Mouse (Mus musculus): ENCODE measurements at regions not wholly inside any gene's neighbourhood (a gene's known extent, or its start where the extent isn't known, plus 50 kb on each side); places are given as distances from the start of the nearest gene placed in this dataset.

DNA sequence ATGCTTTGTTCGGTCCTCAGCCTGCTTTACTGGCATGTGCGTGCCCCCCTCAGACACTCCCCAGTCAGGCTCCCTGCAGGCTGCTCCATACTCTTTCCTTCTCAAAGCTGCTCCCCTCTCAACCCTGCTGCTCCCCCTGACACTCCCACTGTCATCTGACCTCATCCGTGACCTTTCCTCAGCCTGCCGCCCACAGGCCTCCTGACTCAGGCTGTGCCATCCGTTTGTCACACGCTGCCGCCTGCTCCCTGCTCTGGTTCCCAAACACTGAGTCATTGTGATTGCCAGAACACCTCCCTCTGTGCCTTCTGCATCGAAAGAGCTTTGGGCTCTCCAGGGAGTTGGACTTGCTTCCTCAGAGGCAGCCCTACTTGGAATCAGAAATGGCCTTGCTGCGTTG is 69.7 kb downstream of the Tpra1 start:
- DNase-seq (ENCODE audit: low spot score) (no peak), ATAC-seq (ENCODE audit: low FRiP score, low read depth) (no peak)
- no peak overlapping the region for H3K4me2 ChIP-seq (replicated peaks; ENCODE audit: low read depth, low read length, severe bottlenecking)
- H3K36me3 ChIP-seq (ENCODE audit: control insufficient read depth, insufficient read depth, low read length) = no peaks in the 10 kb centered on the region
- no peak overlapping the region for H3K9ac ChIP-seq (ENCODE audit: low read depth, low read length, severe bottlenecking)
- no peak for TF ChIP-seq POLR2A (IDR thresholded peaks at IDR 0.05; ENCODE audit: borderline replicate concordance, extremely low read depth, insufficient read depth, insufficient read length)
- WGBS = 27% methylated on average over 9 of the region's 9 CpGs
- H3K27me3 ChIP-seq (ENCODE audit: control insufficient read depth, insufficient read depth, low read length) = no peaks in the 10 kb centered on the region; the same call in 1 of the 2 replicates
- H3K4me3 ChIP-seq (replicated peaks; ENCODE audit: low read length) = no peak overlapping the region
- no peaks in the 10 kb centered on the region for H3K4me1 ChIP-seq (ENCODE audit: control insufficient read depth, insufficient read depth, low read length)
- no peak overlapping the region for H3K27ac ChIP-seq (replicated peaks; ENCODE audit: low read depth, low read length)
- no peaks in the 10 kb centered on the region for H3K9me3 ChIP-seq (ENCODE audit: control insufficient read depth, low read length)

DNA sequence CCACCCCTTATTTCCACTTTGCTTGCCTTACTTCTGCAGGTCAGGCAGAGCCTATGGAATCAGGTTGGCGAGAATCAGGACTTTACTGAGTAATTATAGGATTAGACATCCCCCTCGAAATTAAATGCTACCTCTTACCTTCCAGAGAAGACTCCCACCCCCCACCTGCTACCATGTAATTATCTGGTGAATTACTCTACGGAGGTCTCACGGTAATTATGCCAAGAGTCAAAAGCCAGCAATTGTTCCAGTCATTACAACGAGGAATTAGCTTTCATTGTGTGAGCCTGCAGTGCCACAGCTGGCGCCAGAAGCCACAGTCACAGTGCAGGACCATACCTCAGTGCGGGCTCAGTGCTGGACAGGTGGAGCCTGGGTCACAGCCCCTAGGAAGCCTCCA is 72.4 kb downstream of the Tpra1 start:
- ATAC-seq (ENCODE audit: low FRiP score, low read depth) = no peak

DNA sequence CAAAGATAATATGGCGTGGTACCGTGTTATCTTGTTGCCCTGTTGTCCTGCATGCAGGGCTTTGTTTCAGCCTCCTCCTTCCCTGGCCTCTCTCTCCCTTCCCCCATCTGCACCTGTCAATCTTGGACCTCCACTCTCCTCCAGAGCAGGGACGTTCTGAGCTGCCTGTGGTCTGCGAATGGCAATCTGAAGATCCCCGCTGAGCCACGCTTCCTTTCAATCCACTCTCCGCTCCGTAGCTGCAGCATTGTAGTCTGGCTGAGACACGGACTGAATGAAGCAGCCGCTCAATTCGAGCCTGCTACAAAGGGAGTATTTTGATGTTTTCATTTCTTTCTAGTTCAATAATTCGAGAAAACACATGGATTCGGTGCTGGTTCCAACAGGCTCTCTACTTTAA is 74.5 kb downstream of the Tpra1 start:
- Histone ChIP-seq H3K4me1 (ENCODE audit: control insufficient read depth, insufficient read depth, low read length) (no peaks in the 10 kb centered on the region), H3K9me3 (ENCODE audit: control insufficient read depth, low read length) (no peaks in the 10 kb centered on the region), H3K36me3 (ENCODE audit: control insufficient read depth, insufficient read depth, low read length) (no peaks in the 10 kb centered on the region), H3K4me3 (replicated peaks; ENCODE audit: low read length) (no peak overlapping the region), H3K4me2 (replicated peaks; ENCODE audit: low read depth, low read length, severe bottlenecking) (no peak overlapping the region), H3K27me3 (ENCODE audit: control insufficient read depth, insufficient read depth, low read length) (no peaks in the 10 kb centered on the region; the same call in 1 of the 2 replicates), H3K27ac (replicated peaks; ENCODE audit: low read depth, low read length) (no peak overlapping the region), H3K9ac (ENCODE audit: low read depth, low read length, severe bottlenecking) (no peak overlapping the region)
- ATAC-seq (ENCODE audit: low FRiP score, low read depth) = no peak
- no peak for TF ChIP-seq POLR2A (IDR thresholded peaks at IDR 0.05; ENCODE audit: borderline replicate concordance, extremely low read depth, insufficient read depth, insufficient read length)
- DNase-seq (ENCODE audit: low spot score) = no peak
- 15% methylated on average over 13 of the region's 13 CpGs for WGBS

More for the DNA sequence above, 72.4 kb downstream of the Tpra1 start:
- TF ChIP-seq POLR2A (IDR thresholded peaks at IDR 0.05; ENCODE audit: borderline replicate concordance, extremely low read depth, insufficient read depth, insufficient read length) = no peak
- Histone ChIP-seq H3K9me3 (ENCODE audit: control insufficient read depth, low read length) (no peaks in the 10 kb centered on the region), H3K27ac (replicated peaks; ENCODE audit: low read depth, low read length) (no peak overlapping the region), H3K4me2 (replicated peaks; ENCODE audit: low read depth, low read length, severe bottlenecking) (no peak overlapping the region), H3K4me1 (ENCODE audit: control insufficient read depth, insufficient read depth, low read length) (no peaks in the 10 kb centered on the region), H3K27me3 (ENCODE audit: control insufficient read depth, insufficient read depth, low read length) (no peaks in the 10 kb centered on the region; the same call in 1 of the 2 replicates), H3K36me3 (ENCODE audit: control insufficient read depth, insufficient read depth, low read length) (no peaks in the 10 kb centered on the region), H3K4me3 (replicated peaks; ENCODE audit: low read length) (no peak overlapping the region), H3K9ac (ENCODE audit: low read depth, low read length, severe bottlenecking) (no peak overlapping the region)
- WGBS = 43% methylated on average over 7 of the region's 7 CpGs
- no peak for DNase-seq (ENCODE audit: low spot score)

DNA sequence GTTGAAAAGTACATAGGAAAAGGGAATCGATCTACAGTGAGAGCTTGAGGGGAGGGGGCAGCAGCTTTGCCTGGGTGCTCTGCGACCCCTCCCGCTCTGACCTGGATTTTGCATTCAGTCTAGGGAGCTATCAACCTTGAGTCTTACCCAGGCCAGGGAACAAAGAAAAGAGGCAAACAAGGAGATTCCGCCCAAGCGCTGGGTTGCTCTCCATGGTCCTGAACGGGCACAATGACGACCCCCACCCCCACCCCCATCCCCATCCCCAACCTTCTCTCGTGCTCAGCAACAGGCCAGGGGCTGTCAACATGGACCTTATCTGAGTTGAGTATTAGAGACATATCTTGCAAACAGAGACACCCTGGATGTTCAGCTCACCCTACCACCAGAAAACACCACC is 74.9 kb downstream of the Tpra1 start:
- no peak overlapping the region for H3K4me2 ChIP-seq (replicated peaks; ENCODE audit: low read depth, low read length, severe bottlenecking)
- H3K4me1 ChIP-seq (ENCODE audit: control insufficient read depth, insufficient read depth, low read length) = no peaks in the 10 kb centered on the region
- no peaks in the 10 kb centered on the region for H3K9me3 ChIP-seq (ENCODE audit: control insufficient read depth, low read length)
- no peak overlapping the region for H3K9ac ChIP-seq (ENCODE audit: low read depth, low read length, severe bottlenecking)
- WGBS = under 1% methylated on average over 8 of the region's 8 CpGs
- TF ChIP-seq POLR2A (IDR thresholded peaks at IDR 0.05; ENCODE audit: borderline replicate concordance, extremely low read depth, insufficient read depth, insufficient read length) = no peak
- no peak for ATAC-seq (ENCODE audit: low FRiP score, low read depth)
- no peak overlapping the region for H3K4me3 ChIP-seq (replicated peaks; ENCODE audit: low read length)
- no peaks in the 10 kb centered on the region for H3K36me3 ChIP-seq (ENCODE audit: control insufficient read depth, insufficient read depth, low read length)
- no peak overlapping the region for H3K27ac ChIP-seq (replicated peaks; ENCODE audit: low read depth, low read length)
- H3K27me3 ChIP-seq (ENCODE audit: control insufficient read depth, insufficient read depth, low read length) = no peaks in the 10 kb centered on the region; the same call in 1 of the 2 replicates
- DNase-seq (ENCODE audit: low spot score) = no peak

DNA sequence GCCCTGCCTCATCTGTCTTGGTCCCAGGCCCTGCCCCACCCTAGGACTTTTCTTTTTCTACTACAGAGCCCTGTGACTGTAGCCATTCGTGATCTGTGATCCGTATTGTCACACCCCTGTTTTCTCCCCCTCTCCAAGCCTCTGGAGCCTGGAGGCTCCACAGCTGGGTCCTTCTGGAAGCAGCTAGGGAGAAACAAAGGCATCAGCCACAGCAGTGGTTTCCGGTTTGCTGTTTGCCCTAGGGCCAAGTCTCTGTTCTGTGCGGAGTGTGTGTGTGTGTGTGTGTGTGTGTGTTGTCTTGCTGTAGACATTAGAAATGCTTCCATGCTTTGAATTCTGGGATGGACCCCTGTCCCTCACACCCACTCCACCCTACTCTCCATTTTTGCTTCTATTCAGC is 76.9 kb downstream of the Tpra1 start:
- H3K9ac ChIP-seq (ENCODE audit: low read depth, low read length, severe bottlenecking) = no peak overlapping the region
- H3K9me3 ChIP-seq (ENCODE audit: control insufficient read depth, low read length) = no peaks in the 10 kb centered on the region
- ATAC-seq (ENCODE audit: low FRiP score, low read depth) (no peak), DNase-seq (ENCODE audit: low spot score) (no peak)
- 55% methylated on average over 4 of the region's 4 CpGs for WGBS
- H3K36me3 ChIP-seq (ENCODE audit: control insufficient read depth, insufficient read depth, low read length) = no peaks in the 10 kb centered on the region
- no peaks in the 10 kb centered on the region for H3K4me1 ChIP-seq (ENCODE audit: control insufficient read depth, insufficient read depth, low read length)
- H3K4me2 ChIP-seq (replicated peaks; ENCODE audit: low read depth, low read length, severe bottlenecking) = no peak overlapping the region
- H3K4me3 ChIP-seq (replicated peaks; ENCODE audit: low read length) = no peak overlapping the region
- H3K27me3 ChIP-seq (ENCODE audit: control insufficient read depth, insufficient read depth, low read length) = no peaks in the 10 kb centered on the region; the same call in 1 of the 2 replicates
- no peak overlapping the region for H3K27ac ChIP-seq (replicated peaks; ENCODE audit: low read depth, low read length)
- TF ChIP-seq POLR2A (IDR thresholded peaks at IDR 0.05; ENCODE audit: borderline replicate concordance, extremely low read depth, insufficient read depth, insufficient read length) = no peak

DNA sequence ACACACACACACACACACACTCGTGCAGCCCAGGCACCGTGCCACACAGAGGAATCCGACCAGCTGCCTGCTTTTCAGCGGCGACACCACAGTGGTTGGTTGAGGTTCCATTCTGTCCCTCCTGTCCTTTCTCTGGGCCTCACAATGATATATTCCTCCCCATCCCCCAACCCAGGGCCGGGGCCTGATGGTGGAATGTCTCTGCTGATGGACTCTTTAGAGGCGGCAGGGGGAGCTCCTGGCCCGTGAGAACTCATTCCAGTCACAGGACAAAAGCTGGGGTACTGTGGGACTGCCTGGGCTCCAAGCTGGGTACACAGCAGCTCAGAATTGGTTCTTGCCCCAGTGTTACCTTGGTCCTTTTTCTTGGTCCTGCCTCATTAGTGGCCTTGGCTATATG is 78.1 kb downstream of the Tpra1 start:
- no peak for TF ChIP-seq POLR2A (IDR thresholded peaks at IDR 0.05; ENCODE audit: borderline replicate concordance, extremely low read depth, insufficient read depth, insufficient read length)
- 0 out of 2 replicates have a peak, but pooled peaks have one; percentile 36 for ATAC-seq (ENCODE audit: low FRiP score, low read depth)

More for the DNA sequence above, 78.1 kb downstream of the Tpra1 start:
- 12% methylated on average over 8 of the region's 8 CpGs for WGBS
- DNase-seq (ENCODE audit: low spot score) = peak; percentile 55
- no peaks in the 10 kb centered on the region for H3K9me3 ChIP-seq (ENCODE audit: control insufficient read depth, low read length)
- H3K4me1 ChIP-seq (ENCODE audit: control insufficient read depth, insufficient read depth, low read length) = no peaks in the 10 kb centered on the region
- H3K4me3 ChIP-seq (replicated peaks; ENCODE audit: low read length) = no peak overlapping the region
- no peak overlapping the region for H3K27ac ChIP-seq (replicated peaks; ENCODE audit: low read depth, low read length)
- H3K36me3 ChIP-seq (ENCODE audit: control insufficient read depth, insufficient read depth, low read length) = no peaks in the 10 kb centered on the region
- H3K9ac ChIP-seq (ENCODE audit: low read depth, low read length, severe bottlenecking) = no peak overlapping the region
- H3K4me2 ChIP-seq (replicated peaks; ENCODE audit: low read depth, low read length, severe bottlenecking) = no peak overlapping the region
- H3K27me3 ChIP-seq (ENCODE audit: control insufficient read depth, insufficient read depth, low read length) = no peaks in the 10 kb centered on the region; the same call in 1 of the 2 replicates
